Mouse (Mus musculus) CD8-positive naive resting alpha-beta T cell, adult 57 days (primary cell): ENCODE results near the gene Spata13. TPM values are rescaled to one million over a fixed set of nuclear protein-coding genes. Genes with fewer than 3 reads are reported as not detected.

Source experiments
- total RNA-seq: library from RNA; stranded (reverse); gene quantifications from one replicate; pipeline ENCODE4 v1.2.4, GENCODE M21; 2023

Gene Spata13
- total RNA-seq = 110 TPM

GRCm38 (mm10) chr14:60633961-60634864, at the start of gene Spata13:
TSS of gene Spata13 (plus strand) at chr14:60634001.

GRCm38 (mm10) chr14:60767884-60768283, 134.1 kb downstream of the Spata13 start, which contains the start of gene C1qtnf9:
TSS of gene C1qtnf9 (plus strand) at chr14:60768134.

GRCm38 (mm10) chr14:60784427-60785315, 150.9 kb downstream of the Spata13 start, which contains the start of gene Mipep:
TSS of gene Mipep (plus strand) at chr14:60784573.

Other genes with a start within 250 kb of the Spata13 start
- gene C1qtnf9, start 134.1 kb downstream of the Spata13 start, total RNA-seq = 1.4 TPM
- gene Mipep, start 150.6 kb downstream of the Spata13 start, total RNA-seq = 14.4 TPM